Mouse (Mus musculus): ENCODE data around the gene Manbal. TPM values are rescaled to one million over a fixed set of nuclear protein-coding genes. Genes with fewer than 3 reads are reported as not detected.

Manbal gene
- polyA plus RNA-seq, 1 experiment from 2014 or later, result 71.3 TPM

DNA sequence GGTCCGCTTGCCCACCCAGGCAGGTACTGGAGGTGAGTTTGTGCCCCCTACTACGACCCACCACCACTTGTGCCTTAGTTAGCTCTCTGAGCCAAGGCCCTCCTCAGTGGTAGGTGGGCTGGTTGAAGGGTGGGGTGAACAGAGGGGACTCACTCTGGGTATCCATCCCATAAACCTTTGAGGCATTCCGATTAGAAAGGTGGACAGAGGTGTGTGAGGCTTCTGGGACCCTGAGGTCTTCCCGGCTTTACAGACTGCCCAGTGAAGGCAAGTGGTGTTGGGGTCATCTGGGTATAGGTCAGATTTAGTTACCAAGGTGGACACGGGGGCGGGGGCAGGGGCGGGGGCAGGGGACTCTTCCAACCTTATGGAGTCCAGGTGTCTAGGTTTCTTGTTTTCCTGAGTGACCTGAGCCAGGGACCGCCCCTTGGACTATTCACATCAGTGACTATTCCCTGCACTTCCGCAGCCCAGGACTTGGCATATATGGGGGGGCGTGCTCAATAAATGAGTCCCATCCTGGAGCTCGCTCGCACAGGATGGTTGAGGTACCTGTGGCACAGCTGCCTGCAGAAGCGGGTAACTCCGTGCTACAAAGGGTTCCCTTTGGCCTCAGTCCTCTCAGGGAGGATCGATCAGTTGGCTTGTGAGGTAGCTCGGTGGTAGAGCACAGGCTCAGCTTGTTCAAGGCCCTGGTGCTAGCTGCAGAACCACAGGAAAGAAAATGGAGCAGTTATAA lies 57.7 kb downstream of the Manbal start:
- ATAC-seq, result peak; percentile 14
- peak overlapping the region; percentile 91 for H3K4me2 ChIP-seq (ENCODE audit: low read depth, low read length)
- 36% methylated on average over 16 of the region's 16 CpGs for WGBS
- H3K27ac ChIP-seq (ENCODE audit: low read length), result peak overlapping the region; percentile 98
- H3K4me1 ChIP-seq (ENCODE audit: control insufficient read depth, insufficient read depth, low read length), result peaks cover 67% of the 10 kb centered on the region
- H3K36me3 ChIP-seq (ENCODE audit: control insufficient read depth, insufficient read depth, low read length), result no peaks in the 10 kb centered on the region
- H3K27me3 ChIP-seq (replicated peaks; ENCODE audit: control insufficient read depth, insufficient read depth, low read length), result no peaks in the 10 kb centered on the region
- peak overlapping the region; percentile 93 for H3K9ac ChIP-seq (ENCODE audit: low read depth, low read length)
- peak overlapping the region; percentile 88 for H3K4me3 ChIP-seq (ENCODE audit: low read length)
- no peaks in the 10 kb centered on the region for H3K9me3 ChIP-seq (ENCODE audit: control insufficient read depth, low read length)

DNA sequence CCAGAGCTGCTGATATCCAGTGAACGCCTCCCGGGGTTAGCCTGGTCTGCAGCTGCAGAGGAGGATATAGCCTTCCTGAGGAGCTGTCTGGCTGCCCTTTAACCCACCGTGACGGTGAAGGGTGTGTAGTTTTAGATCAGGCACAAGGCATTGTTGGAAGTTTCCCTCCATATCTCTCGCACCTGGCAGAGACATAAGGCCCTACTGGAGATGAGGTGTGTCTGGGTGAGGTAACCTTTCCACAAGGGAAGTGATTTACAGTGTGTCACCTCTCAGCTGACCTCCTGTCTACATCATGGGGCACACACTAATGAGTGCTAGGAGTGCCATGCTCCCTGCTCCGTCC lies 58.2 kb downstream of the Manbal start:
- Histone ChIP-seq H3K27ac (ENCODE audit: low read length) (peak overlapping the region; percentile 98), H3K9ac (ENCODE audit: low read depth, low read length) (peak overlapping the region; percentile 93), H3K4me1 (ENCODE audit: control insufficient read depth, insufficient read depth, low read length) (peaks cover 68% of the 10 kb centered on the region), H3K9me3 (ENCODE audit: control insufficient read depth, low read length) (no peaks in the 10 kb centered on the region), H3K36me3 (ENCODE audit: control insufficient read depth, insufficient read depth, low read length) (no peaks in the 10 kb centered on the region), H3K4me2 (ENCODE audit: low read depth, low read length) (peak overlapping the region; percentile 91), H3K4me3 (ENCODE audit: low read length) (peak overlapping the region; percentile 88), H3K27me3 (replicated peaks; ENCODE audit: control insufficient read depth, insufficient read depth, low read length) (no peaks in the 10 kb centered on the region)
- ATAC-seq, result peak; percentile 75
- WGBS, result 63% methylated on average over 6 of the region's 6 CpGs

DNA sequence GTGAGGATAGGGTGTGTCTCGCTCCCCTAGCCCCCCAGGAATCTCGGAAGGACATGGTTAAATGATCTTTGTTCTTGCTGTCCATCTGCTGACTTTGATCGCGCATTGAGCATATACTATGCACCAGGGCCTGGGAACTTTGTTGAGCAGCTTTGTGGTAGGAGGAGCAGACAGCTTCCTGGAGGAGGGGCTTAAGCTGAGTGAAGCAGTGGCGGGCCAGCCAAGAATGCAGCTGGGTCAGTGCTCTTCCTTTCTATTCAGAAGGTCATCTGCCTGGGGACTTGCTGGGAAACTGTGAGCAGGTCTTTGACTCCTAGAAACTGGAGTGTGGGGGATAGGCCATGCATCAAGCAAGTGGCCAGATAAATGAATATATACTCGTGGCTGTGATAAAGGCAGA lies 58.8 kb downstream of the Manbal start:
- Histone ChIP-seq H3K27ac (ENCODE audit: low read length) (peak overlapping the region; percentile 98), H3K4me3 (ENCODE audit: low read length) (no peak overlapping the region), H3K4me2 (ENCODE audit: low read depth, low read length) (peak overlapping the region; percentile 91), H3K9me3 (ENCODE audit: control insufficient read depth, low read length) (no peaks in the 10 kb centered on the region), H3K9ac (ENCODE audit: low read depth, low read length) (0 out of 2 replicates have a peak overlapping the region, but pooled peaks have one; percentile 23), H3K27me3 (replicated peaks; ENCODE audit: control insufficient read depth, insufficient read depth, low read length) (no peaks in the 10 kb centered on the region), H3K36me3 (ENCODE audit: control insufficient read depth, insufficient read depth, low read length) (no peaks in the 10 kb centered on the region), H3K4me1 (ENCODE audit: control insufficient read depth, insufficient read depth, low read length) (peaks cover 73% of the 10 kb centered on the region)
- ATAC-seq, result peak; percentile 19; the same call in 1 of the 2 replicates
- 63% methylated on average over 6 of the region's 6 CpGs for WGBS

- Histone ChIP-seq H3K27ac (ENCODE audit: low read length) (no peak overlapping the region), H3K4me2 (ENCODE audit: low read depth, low read length) (no peak overlapping the region)
- 76% methylated on average over 5 of the region's 5 CpGs for WGBS
Measured at GRCm38 (mm10) chr2:157427164-157427563, 59.8 kb downstream of the Manbal start.

GRCm38 (mm10) chr2:157428351-157429139 lies 61.2 kb downstream of the Manbal start:
- no peak overlapping the region for H3K27ac ChIP-seq (ENCODE audit: low read length)
- WGBS, result 87% methylated on average over 13 of the region's 13 CpGs
- H3K4me3 ChIP-seq (ENCODE audit: low read length), result no peak overlapping the region
- no peaks in the 10 kb centered on the region for H3K9me3 ChIP-seq (ENCODE audit: control insufficient read depth, low read length)
- ATAC-seq, result no peak
- no peak overlapping the region for H3K4me2 ChIP-seq (ENCODE audit: low read depth, low read length)
- H3K27me3 ChIP-seq (replicated peaks; ENCODE audit: control insufficient read depth, insufficient read depth, low read length), result no peaks in the 10 kb centered on the region
- no peak overlapping the region for H3K9ac ChIP-seq (ENCODE audit: low read depth, low read length)
- peaks cover 79% of the 10 kb centered on the region for H3K4me1 ChIP-seq (ENCODE audit: control insufficient read depth, insufficient read depth, low read length)
- H3K36me3 ChIP-seq (ENCODE audit: control insufficient read depth, insufficient read depth, low read length), result no peaks in the 10 kb centered on the region; the same call in 1 of the 2 replicates

More at GRCm38 (mm10) chr2:157427164-157427563, 59.8 kb downstream of the Manbal start:
- Histone ChIP-seq H3K9me3 (ENCODE audit: control insufficient read depth, low read length) (no peaks in the 10 kb centered on the region), H3K27me3 (replicated peaks; ENCODE audit: control insufficient read depth, insufficient read depth, low read length) (no peaks in the 10 kb centered on the region), H3K4me1 (ENCODE audit: control insufficient read depth, insufficient read depth, low read length) (peaks cover 78% of the 10 kb centered on the region), H3K9ac (ENCODE audit: low read depth, low read length) (no peak overlapping the region), H3K36me3 (ENCODE audit: control insufficient read depth, insufficient read depth, low read length) (no peaks in the 10 kb centered on the region), H3K4me3 (ENCODE audit: low read length) (no peak overlapping the region)
- ATAC-seq, result no peak

DNA sequence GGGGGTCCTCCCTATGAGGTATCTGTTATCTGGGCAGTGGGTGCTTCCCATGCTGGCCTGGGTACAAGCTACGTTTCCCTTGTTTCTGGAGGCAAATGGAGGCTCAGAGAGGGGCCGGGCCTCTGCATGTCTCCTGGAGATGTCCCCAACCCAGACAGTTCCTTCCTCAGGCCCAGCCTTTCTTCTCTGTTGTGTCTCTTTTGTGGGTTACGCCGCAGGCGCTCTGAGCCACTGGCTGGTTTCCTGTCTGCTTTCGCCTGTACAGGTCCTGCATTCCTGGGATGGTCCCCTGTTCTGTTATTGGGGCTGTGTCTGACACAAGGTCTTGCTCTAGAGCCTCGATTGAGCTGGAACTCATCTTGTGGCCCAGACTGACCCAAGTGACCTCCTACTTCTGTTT lies 62.3 kb downstream of the Manbal start:
- 80% methylated on average over 7 of the region's 7 CpGs for WGBS
- H3K27ac ChIP-seq (ENCODE audit: low read length), result no peak overlapping the region
- H3K4me1 ChIP-seq (ENCODE audit: control insufficient read depth, insufficient read depth, low read length), result peaks cover 89% of the 10 kb centered on the region
- no peaks in the 10 kb centered on the region for H3K27me3 ChIP-seq (replicated peaks; ENCODE audit: control insufficient read depth, insufficient read depth, low read length)
- H3K4me3 ChIP-seq (ENCODE audit: low read length), result no peak overlapping the region
- ATAC-seq, result no peak
- no peak overlapping the region for H3K4me2 ChIP-seq (ENCODE audit: low read depth, low read length)
- no peaks in the 10 kb centered on the region for H3K9me3 ChIP-seq (ENCODE audit: control insufficient read depth, low read length)
- H3K36me3 ChIP-seq (ENCODE audit: control insufficient read depth, insufficient read depth, low read length), result no peaks in the 10 kb centered on the region; the same call in 1 of the 2 replicates
- peak overlapping the region; percentile 24; the same call in 1 of the 2 replicates for H3K9ac ChIP-seq (ENCODE audit: low read depth, low read length)

DNA sequence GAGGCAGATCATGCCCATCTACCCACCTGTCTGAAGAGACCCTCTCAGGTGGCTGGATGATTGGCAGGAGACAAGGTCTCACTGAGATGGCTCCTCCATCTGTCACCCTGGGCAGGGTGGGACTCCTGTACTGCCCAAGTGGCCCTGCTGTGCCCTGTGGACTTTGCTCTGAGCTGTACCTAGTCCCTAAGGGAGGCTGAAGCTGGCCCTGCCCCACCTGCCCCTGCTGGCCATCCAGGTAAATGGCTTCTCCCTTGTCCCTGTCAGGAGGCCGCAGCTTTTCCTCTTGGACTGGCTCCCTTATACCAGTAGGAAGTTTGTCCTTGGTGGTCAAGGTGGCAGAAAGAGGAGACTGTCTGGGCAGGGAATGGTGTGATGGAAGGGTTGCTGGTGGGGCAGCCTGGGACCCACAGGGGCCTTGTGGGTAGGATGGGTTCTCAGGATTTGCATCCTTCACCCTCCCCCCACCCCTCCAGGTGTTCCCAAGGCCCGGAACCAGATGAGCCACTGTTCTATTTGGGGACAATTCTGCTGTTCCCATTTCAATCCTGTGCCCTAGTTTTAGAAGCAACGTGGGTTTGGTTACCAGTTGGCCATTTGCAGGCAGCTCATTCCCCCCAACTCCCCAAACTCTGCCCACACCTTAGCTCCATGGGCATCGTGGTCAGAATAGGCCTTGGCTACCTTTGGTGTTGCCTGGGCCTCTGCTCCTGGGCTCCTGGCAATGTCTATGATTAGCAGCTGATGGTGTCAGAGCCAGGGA lies 63.5 kb downstream of the Manbal start:
- Histone ChIP-seq H3K27me3 (replicated peaks; ENCODE audit: control insufficient read depth, insufficient read depth, low read length) (no peaks in the 10 kb centered on the region), H3K9ac (ENCODE audit: low read depth, low read length) (peak overlapping the region; percentile 48; the same call in 1 of the 2 replicates), H3K4me1 (ENCODE audit: control insufficient read depth, insufficient read depth, low read length) (peaks cover 88% of the 10 kb centered on the region), H3K4me2 (ENCODE audit: low read depth, low read length) (no peak overlapping the region), H3K36me3 (ENCODE audit: control insufficient read depth, insufficient read depth, low read length) (no peaks in the 10 kb centered on the region; the same call in 1 of the 2 replicates), H3K9me3 (ENCODE audit: control insufficient read depth, low read length) (no peaks in the 10 kb centered on the region), H3K27ac (ENCODE audit: low read length) (peak overlapping the region; percentile 92), H3K4me3 (ENCODE audit: low read length) (no peak overlapping the region)
- ATAC-seq, result peak; percentile 27
- WGBS, result 66% methylated on average over 4 of the region's 4 CpGs

DNA sequence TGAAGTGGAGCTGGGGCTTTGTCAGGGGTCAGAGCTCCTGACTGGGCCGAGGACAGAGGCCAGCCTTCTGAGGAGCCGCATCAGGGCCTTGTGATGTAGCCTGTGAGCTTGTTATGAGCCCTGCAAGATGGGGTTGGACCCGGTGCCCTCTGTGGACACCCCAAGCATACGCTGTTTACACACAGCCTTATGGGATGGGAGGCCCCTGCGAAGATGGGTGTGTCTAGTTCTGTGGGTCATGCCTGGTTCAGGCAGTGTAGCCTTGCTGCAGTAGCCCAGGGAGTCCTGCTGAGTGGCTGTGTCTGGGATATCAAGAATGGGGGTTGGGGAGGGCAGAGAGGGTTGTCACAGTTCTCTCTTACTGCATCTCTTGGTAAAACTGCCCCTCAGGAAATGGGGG lies 64.5 kb downstream of the Manbal start:
- Histone ChIP-seq H3K27ac (ENCODE audit: low read length) (peak overlapping the region; percentile 92; the same call in 1 of the 2 replicates), H3K9me3 (ENCODE audit: control insufficient read depth, low read length) (no peaks in the 10 kb centered on the region), H3K9ac (ENCODE audit: low read depth, low read length) (peak overlapping the region; percentile 41), H3K36me3 (ENCODE audit: control insufficient read depth, insufficient read depth, low read length) (no peaks in the 10 kb centered on the region; the same call in 1 of the 2 replicates), H3K4me2 (ENCODE audit: low read depth, low read length) (no peak overlapping the region), H3K4me1 (ENCODE audit: control insufficient read depth, insufficient read depth, low read length) (peaks cover 85% of the 10 kb centered on the region), H3K4me3 (ENCODE audit: low read length) (no peak overlapping the region), H3K27me3 (replicated peaks; ENCODE audit: control insufficient read depth, insufficient read depth, low read length) (no peaks in the 10 kb centered on the region)
- ATAC-seq, result peak; percentile 64
- 46% methylated on average over 5 of the region's 5 CpGs for whole genome bisulfite sequencing

- Histone ChIP-seq H3K27me3 (replicated peaks; ENCODE audit: control insufficient read depth, insufficient read depth, low read length) (no peaks in the 10 kb centered on the region), H3K4me3 (ENCODE audit: low read length) (no peak overlapping the region), H3K4me2 (ENCODE audit: low read depth, low read length) (no peak overlapping the region), H3K27ac (ENCODE audit: low read length) (peak overlapping the region; percentile 92), H3K9me3 (ENCODE audit: control insufficient read depth, low read length) (no peaks in the 10 kb centered on the region), H3K4me1 (ENCODE audit: control insufficient read depth, insufficient read depth, low read length) (peaks cover 79% of the 10 kb centered on the region), H3K9ac (ENCODE audit: low read depth, low read length) (peak overlapping the region; percentile 41), H3K36me3 (ENCODE audit: control insufficient read depth, insufficient read depth, low read length) (no peaks in the 10 kb centered on the region; the same call in 1 of the 2 replicates)
- no peak for ATAC-seq
- WGBS, result 73% methylated on average over 9 of the region's 9 CpGs
Measured at GRCm38 (mm10) chr2:157432476-157432875, 65.1 kb downstream of the Manbal start.
